Mouse (Mus musculus): ENCODE data around the gene Vti1a.

The Vti1a gene

DNA sequence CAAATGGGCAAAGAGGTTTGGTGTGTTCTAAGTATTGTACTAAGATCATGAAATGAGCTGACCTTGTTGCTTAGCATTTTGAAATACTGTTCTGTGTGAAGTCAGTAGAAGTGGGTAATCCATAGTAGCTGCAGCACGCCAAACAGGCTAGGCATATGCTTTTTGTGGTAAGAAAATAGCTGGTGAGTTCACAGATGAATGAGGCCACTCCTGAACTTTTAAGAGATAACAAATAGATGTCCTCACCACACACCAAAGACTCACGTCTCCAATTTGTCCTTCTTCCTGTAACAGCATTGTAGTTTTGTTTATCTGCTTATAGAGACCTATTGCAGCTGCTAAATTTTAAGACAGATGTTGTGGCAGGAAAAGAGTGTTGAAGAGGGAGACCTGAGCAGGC lies 62.8 kb downstream of the Vti1a start:
- DNase-seq (ENCODE audit: low spot score in 2 of 2), result no peak

DNA sequence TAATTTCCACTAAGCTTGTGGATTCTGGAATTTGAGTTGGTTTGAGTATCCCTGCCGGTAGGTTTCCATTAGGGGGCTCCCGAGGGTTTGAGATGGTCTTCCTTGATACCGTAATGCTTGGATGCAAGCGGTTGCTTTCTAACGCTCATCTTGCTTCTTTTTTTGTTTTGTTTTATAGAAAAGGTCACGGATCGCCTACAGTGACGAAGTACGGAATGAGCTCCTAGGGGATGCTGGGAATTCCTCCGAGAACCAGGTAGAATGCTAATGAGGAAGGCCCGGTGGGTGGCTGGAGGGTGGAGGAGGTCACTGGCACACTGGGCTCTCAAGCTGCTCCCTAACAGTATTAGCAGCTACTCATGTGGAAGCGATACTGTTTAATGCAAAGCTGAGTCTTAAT lies 64.7 kb downstream of the Vti1a start:
- DNase-seq (ENCODE audit: low spot score in 2 of 2), result no peak

DNA sequence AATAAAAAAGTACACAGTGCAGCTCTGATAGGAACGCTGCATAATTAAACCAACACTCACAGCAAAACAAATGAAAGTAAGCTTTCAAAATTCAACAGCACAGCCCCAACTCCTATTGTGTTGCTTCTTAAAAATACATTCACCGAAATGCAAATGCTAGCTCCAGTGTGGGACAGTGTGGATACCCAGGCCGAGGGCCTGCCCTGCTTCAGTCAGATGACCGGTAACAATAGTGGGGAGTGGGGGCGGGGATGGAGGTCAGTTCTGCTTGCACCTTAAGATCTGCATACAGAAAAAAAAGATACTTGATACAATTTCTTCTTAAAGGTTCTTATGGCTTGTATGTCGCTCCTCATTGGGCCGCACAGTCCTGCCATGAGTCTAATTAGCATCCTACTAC lies 65.2 kb downstream of the Vti1a start:
- no peak for DNase-seq (ENCODE audit: low spot score in 2 of 2)

DNA sequence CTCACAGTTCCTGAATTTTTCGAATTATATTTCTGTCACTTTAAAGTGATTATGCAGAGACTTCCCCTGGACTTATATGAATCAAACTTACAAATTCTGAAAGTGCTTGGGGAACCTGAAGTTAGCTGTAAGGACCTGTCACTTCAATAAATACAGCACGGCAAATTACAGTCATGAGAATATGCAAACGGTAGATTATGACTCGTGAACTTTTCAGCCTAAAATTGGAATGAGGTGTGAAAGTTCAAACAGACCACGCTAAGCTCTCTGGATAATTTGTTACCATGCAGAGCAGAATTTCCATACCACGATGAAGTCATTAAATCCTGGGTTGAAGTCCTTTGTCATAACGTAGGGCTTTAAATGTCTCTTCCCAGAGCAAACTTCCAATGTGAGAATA lies 66.7 kb downstream of the Vti1a start:
- DNase-seq (ENCODE audit: low spot score in 2 of 2), result no peak

DNA sequence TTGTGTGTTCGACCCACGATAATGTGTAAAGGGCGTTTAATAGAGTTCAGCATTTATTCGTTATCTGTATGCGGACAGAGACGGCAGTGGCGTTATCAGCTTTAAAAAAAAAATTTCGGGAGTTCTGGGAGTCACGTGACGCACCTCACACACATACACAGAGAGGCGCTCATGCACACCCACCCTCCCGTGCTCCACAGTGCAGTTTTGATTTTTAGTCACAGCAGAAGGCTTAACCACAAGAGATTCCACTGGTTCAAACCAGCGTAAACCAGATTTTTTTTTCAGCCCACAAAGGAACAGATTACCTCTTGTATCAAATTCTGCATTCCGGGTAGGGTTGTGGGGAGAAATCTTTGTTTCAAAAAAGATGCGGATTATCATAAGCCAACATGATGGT lies 68.5 kb downstream of the Vti1a start:
- no peak for DNase-seq (ENCODE audit: low spot score in 2 of 2)

DNA sequence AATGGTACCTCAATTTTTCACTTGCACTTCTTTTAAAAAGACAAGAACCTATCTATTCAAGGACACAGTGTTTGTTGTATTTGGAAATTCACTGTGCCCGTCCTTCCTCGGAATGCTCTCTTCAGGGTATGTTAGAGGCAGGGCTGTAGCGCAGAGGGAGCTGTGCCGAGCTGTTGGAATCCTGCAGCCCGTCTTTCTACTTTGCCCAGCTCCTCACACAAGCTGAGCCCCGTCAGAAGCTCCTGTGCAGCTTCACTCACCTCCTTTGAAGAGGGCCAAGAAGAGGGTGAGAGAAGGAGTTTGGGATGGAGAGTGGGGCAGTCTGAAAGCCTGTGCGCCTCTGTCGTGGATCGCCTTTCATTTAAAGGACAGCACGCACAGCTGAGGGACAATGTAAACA lies 72.9 kb downstream of the Vti1a start:
- DNase-seq (ENCODE audit: low spot score in 2 of 2), result no peak

DNA sequence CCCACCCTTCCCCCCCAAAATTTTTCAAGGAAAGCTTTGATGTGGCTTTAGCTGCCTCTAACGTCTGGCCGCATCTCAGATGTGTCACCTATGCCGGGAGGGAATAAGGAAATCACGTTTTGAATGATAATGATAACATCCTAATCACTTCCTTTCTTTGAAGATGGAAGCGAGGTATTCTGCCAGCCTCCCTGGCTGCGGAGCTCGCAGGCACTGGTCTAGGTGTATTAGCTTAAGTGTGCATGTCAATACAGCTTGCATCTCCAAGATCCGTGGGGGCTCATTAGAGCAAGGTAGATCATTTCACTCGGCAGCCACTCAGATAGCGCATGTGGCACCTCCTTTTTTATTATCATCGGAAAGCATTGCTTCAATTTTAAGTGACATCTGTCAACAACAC lies 74.2 kb downstream of the Vti1a start:
- DNase-seq (ENCODE audit: low spot score in 2 of 2), result no peak

DNA sequence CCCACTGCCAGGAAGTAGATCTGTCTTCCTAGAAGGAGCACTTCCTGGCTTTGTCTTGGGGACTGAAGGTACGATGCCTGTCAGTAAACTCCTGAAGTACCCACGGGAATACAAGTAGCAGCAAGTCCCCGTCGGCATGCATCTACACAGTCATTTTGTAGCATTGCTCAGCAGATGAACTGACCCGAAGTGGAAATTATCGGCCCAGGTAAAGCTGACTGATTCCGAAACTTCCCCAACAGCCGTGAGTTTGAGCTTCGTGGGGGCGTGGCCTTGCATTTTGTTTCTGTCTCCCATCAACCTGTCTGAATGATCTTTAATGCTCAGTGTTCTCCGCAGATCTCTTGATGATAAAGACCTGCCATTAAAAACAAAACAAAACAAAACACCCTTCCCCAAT lies 85.5 kb downstream of the Vti1a start:
- no peak for DNase-seq (ENCODE audit: low spot score in 2 of 2)

DNA sequence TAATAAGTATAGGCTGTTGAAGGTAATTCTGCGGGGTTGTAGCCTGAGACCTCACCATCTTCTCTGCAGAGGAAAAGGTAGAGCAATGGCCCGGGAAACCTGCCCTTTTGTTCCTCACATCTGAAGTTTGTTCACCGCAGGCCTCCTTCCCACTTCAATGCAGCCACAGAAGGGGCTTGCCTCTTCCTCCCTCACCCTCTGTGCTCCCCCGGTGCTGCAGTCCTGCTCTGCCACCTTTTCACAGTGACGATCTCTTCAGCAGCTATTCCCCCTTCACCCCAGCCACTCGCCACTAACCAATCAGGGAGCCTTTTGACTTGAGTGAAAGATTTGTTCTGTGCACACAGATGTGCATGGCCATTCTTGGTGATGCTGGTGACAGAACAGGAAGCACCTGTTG lies 92.4 kb downstream of the Vti1a start:
- no peak for DNase-seq (ENCODE audit: low spot score in 2 of 2)

DNA sequence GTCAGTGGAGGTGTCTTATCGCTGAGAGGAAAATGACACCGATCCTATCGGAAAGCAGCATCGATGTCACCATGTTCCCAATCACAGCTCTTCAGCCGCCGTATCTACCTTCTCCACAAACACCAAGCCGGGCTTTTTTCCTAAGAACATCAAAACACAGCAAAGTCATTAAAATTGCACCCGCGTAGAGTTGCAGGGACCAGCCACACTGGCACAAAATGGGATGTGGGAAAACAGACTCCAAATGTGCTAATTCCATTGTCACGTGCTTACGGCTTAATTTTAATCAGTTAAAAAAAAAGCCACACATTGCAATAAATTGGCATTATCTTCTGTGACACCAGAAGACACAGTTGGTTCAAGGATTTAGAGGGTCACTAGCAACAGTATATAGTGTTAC lies 95.3 kb downstream of the Vti1a start:
- DNase-seq (ENCODE audit: low spot score in 2 of 2), result no peak

DNA sequence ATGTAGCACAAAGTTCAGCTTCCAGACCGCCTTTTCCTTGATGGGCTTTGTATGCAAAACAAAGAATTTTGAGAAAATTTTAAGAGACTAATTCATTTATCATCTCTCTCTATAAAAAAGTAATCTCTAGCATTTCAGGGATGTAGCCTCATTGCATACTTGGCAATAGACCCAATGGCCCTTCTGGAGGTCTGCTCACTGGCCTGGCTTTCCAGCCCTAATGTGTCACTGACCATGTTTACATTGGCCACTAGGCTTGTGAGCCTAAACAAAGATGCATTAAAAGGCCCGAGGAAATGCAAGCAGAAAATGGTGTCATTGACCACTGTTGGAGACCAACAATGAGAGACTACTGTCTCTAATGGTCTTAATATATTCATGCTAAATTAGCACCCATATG lies 95.8 kb downstream of the Vti1a start:
- no peak for DNase-seq (ENCODE audit: low spot score in 2 of 2)

DNA sequence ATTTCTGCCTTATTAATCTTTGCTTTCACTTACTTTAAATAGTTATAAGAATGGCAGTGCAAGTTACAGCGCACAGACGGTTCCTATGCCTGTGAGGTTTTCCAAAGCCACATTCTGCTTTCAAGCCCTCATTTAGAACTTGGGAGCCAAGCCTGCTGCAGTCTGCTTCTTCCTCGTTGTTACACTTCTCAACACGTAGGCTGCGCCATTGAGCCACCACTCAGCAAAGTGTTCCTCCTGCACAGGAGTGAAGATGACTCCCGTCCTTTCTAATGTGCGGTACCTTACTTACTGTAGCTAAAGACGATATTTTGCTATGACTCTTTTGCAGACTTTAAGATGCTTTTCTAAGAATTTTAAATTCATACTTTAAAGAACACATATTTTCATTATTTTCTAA lies 98.0 kb downstream of the Vti1a start:
- peak in 1 of 2 experiments; percentile 35 for DNase-seq (ENCODE audit: low spot score in 2 of 2)

DNA sequence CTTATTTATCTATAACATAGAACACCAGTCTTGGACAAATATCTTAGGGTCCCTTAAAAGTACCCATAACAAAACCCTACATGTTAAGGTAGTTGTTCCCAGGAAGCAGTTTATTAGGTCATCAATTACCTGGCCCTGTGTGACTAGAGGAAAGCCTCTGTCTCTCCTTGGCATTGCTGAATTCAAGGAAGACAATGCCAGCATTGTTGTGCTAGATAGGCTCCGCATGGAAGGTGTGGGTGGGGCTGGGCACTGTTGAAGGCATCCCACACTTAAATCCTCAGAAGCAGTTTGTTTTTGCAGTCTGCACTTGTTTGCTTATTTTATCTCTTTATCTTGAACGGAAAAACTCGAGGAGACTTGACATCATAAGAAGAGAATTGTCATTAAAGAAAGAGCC lies 102.7 kb downstream of the Vti1a start:
- DNase-seq (ENCODE audit: low spot score in 2 of 2), result no peak

DNA sequence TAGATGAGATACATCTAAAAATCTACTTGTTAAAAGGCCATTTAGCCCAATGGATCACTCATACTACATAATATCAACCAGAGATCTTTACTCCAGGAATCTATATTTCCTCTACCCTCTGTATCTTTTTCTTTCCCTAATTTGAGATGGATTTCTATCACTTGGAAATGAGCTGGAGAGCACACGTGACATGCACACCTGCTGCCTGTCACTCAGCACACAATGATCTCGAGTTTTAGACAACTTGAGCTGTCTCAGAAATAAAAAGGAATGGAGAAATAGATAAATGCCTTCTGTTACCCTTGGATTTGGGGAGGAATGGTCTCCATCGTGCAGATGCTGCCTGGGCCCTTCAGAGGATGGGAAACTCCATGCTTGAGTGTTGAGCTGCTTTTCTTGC lies 103.9 kb downstream of the Vti1a start:
- DNase-seq (ENCODE audit: low spot score in 2 of 2), result no peak

DNA sequence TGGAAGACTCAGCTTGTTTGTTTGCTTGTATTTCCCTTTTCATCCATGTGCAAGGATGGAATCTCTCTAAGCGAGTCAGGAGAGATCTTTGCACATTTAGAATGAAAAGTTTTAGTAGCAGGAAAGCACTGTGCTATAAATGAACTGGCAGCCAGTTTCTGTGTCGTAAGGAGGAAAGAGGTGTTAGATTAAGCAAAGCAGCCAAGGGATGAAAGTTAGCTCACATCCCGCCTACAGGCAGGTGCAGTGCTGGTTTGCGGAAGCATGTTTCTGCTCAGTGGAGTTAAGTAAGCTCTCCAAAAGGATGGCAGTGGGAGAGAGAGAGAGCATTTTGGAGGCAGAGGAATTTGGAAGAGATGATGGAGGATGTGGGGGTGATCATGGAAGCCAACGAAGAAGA lies 105.7 kb downstream of the Vti1a start:
- peak; percentile 51 to 83 for DNase-seq (ENCODE audit: low spot score in 2 of 2)

DNA sequence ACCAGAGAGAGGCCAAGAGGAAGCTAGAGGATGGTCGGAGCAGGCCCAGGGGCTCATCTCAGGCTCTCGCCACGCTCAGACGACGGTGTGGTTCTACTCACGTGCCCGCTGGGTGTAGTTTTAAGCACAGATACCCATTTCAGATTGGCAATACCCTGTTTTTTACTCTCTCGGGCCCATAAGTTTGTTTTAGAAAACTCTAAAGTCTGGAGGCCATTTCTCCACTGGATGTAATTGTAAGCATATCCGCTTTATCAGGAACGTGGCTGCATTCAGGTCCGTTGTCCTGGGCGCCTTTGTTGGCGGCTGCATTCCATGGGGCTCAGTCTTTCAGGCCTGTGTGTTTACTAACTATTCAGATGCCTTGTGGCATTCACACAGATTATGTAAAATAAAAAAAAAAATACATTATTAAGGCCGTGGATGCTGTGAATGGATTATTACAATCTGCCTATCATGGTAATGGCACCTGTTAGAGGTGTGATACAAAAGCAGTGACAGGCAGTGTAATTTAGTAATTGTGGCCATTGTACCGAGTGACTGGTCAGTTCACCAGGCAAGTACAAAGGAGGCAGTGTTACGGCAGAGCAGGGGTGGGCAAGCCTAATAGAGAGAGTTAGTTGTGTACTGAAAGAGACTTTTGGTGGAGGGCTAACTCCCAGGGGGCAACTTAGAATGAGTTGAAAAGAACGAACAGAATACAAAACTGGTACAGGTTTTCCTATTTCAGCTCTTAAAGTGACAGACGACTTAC lies 106.4 kb downstream of the Vti1a start:
- DNase-seq (ENCODE audit: low spot score in 2 of 2), result no peak

DNA sequence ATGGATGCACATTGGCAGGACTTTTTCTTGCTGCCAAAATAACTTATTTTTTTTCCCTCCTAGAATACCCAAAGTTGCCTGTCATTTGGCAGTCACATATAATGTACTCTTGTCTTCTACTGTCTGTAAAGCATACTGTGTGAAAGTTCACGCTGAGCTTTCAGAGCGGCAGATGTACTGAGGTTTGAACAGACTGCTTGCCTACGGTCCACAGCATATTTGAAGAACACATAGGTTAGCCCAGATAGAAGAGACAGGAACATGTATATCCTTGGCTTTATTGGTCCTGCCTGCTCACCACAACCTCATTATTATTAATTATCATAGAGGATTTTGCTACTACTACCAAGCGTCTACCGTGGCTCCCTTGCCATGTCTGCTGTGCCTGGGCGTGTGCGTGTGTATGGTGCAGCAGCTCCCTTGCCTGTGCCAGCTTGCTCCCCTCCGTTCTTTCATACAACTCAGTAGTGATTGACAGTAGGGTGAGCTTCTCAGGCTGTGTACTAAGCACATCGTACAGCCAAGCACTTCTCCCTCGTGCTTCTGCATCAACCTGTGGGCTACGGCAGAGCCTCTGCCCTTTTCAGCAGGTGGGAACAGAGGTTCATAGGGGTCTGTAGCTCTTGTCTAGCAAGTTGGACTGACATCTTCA lies 107.1 kb downstream of the Vti1a start:
- DNase-seq (ENCODE audit: low spot score in 2 of 2), result no peak

DNA sequence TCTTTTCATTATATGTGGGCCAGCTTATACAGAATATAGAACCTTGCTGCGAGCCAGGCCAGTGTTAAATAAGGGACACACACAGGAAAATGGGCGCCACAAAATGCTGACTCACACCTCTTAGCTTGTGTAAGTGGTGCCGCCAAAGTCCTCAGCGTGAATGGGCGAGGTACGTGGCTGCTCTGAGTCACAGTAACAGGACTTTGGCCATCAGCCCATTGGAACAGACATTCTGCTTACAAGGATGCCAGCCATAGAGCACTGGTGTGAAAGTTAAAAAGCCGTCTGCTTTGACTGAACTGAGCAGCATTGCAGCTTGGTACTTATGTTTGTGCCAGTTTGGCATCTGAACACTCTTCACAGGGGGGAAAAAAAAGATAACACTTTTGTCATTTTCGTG lies 107.9 kb downstream of the Vti1a start:
- peak; percentile 40 to 83 for DNase-seq (ENCODE audit: low spot score in 2 of 2)

DNA sequence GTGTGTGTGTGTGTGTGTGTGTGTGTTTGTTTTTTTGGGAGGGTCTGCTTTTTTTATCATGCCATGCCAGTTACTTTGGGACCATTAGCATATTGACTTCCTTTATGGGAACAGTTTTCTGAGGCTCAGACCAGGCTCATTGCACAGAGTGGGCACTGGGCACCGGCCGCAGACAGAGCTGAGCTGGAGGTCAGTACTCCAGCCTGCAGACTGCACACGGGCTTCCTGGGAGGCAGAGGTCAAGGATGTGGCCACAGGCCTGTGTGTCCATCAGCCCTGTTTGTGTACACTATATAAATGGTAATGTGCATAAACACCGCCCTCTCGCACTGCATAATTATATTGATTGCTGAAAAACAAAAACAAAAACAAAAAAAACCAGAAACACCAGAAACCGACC lies 108.4 kb downstream of the Vti1a start:
- no peak for DNase-seq (ENCODE audit: low spot score in 2 of 2)

DNA sequence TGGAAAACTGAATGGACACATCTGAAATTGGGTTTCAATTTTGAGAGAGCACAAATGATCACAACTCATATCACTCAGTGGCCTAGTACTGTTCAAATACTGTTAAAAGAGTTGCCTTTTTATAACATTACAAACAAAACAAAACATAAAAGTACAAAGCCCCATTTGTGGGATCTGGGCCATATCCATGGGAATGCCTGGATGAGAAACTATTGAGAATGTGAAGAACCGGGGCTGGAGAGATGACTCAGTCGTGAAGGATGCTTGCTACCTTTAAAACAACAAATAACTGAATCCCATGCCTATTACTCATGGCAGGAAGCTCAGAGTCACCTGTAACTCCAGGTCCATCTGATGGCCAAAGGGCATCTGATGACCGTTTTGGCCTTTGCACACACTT lies 124.2 kb downstream of the Vti1a start:
- DNase-seq (ENCODE audit: low spot score in 2 of 2), result no peak

DNA sequence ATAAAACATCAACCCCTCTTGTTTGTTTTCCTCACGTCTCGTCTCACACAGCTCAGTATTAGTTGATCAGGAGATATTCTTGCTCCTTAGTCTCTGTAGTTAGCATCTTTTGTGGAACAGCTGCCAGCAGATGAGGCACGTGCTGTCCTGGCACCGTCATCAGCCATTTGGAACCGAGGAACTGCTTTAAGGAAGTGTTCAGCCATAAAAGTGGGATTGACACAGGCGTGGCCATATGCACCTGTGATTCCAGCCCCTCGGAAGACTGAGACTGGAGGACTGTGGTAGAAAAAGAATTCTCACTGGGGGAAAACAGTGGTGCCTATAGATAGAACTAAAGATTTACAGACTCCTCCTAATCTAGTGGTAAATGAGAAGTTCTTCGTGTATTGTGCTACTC lies 127.5 kb downstream of the Vti1a start:
- DNase-seq (ENCODE audit: low spot score in 2 of 2), result no peak

DNA sequence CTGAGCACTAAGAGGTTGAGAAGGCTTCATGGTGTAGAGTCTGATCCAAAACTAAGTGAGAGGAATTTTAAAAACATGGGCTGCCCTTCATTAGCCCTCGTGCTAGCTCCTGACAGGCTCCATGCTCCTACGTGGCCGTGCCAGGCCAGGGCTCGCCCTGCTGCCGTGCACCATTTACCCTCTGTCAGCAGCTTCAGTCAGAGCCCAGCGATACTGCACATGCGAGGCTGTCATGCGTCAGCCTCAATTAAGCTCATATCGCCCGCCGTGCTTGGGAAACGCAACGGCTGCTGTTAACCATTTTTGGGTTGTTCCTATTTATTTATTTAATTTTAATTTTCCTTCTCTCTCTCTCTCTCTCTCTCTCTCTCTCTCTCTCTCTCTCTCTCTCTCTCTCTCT lies 133.0 kb downstream of the Vti1a start:
- no peak for DNase-seq (ENCODE audit: low spot score in 2 of 2)

DNA sequence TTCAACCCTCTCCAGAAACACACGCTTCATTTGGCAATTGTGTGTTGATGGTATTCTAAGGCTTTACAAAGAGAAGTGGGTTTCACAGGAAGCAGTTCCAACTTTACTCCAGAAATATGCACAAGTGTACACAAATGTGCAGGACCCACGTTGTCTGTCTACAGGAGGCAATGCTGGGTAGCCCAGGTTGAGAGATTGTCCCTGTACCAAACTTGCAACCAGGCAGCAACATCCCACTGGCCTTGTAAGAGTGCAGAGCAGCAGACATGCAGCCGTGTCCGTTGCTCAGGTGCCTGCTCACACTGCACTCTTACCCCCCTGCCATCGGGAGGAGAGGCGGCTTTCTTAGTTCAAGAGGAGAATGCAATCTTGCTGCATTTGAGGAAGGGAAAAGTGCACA lies 133.4 kb downstream of the Vti1a start:
- no peak for DNase-seq (ENCODE audit: low spot score in 2 of 2)
